Mouse (Mus musculus): Measurements from ENCODE around the gene Fam32a. TPM values are rescaled to one million over a fixed set of nuclear protein-coding genes. Genes with fewer than 3 reads are reported as not detected.
A peak's percentile ranks its signal among the peaks of the same experiment; 100 is the strongest.

The Fam32a gene
- 44.1 and 46.6 TPM in 2 replicates for polyA plus RNA-seq (2015; fragmentation: Nextera tagmentation; extraction: Ambion mirVana)

DNA sequence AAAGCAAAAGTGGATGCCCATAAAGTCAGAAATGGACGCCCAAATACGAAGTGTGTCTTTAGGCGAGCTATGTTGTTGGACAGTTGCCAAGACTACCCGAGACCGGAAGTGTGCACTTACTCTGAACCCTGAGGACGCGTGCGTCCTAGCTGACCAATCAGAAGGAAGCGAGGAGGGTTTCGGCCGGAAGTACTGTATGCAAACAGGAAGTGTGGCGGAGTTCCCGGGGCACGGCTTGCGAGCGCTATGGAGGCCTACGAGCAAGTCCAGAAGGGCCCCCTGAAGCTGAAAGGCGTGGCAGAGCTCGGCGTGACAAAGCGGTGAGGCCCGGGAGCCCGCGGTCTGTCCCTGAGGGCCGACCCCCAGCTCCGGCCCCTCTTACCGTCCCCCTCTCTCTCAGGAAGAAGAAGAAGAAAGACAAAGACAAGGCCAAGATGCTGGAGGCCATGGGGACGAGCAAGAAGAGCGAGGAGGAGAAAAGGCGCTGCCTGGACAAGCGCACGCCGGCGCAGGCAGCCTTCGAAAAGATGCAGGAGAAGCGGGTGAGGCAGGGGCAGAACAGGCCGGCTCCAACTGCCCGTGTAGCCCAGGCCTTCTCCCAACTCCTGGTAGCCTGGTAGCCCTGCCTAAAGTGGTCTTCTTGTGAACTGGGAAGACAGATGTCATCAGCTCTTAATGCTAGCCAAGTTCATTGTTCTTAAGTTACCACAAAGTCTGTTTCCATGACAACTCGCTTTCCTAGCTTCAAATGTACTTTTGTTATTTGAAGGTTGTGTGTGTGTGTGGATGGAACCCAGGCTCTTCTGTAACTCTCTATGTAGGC is at the start of gene Fam32a:
Fam32a (plus strand) TSS at position 190 of the 823 bp plus-strand sequence.
- Histone ChIP-seq H3K4me1 (ENCODE audit: control insufficient read depth, insufficient read depth, low read length) (peaks cover 10% of the 10 kb centered on the region), H3K36me3 (ENCODE audit: control insufficient read depth, insufficient read depth) (peaks cover 16% of the 10 kb centered on the region), H3K27me3 (ENCODE audit: control insufficient read depth, insufficient read depth, low read length) (peaks cover 4% of the 10 kb centered on the region; the same call in 1 of the 2 replicates), H3K9ac (ENCODE audit: low read length) (peak within 1 kb of the TSS; percentile 70), H3K9me3 (replicated peaks; ENCODE audit: control insufficient read depth, low read length) (no peaks in the 10 kb centered on the region), H3K27ac (ENCODE audit: low read length) (peak within 1 kb of the TSS; percentile 40), H3K4me3 (ENCODE audit: low read length) (peak within 1 kb of the TSS; percentile 60), H3K4me2 (ENCODE audit: low read depth, low read length) (peak within 1 kb of the TSS; percentile 88)
- ATAC-seq (replicated peaks; ENCODE audit: extremely low read depth, insufficient read depth, low FRiP score) = peak; percentile 95
- 15% methylated on average over 39 of the region's 39 CpGs for WGBS

DNA sequence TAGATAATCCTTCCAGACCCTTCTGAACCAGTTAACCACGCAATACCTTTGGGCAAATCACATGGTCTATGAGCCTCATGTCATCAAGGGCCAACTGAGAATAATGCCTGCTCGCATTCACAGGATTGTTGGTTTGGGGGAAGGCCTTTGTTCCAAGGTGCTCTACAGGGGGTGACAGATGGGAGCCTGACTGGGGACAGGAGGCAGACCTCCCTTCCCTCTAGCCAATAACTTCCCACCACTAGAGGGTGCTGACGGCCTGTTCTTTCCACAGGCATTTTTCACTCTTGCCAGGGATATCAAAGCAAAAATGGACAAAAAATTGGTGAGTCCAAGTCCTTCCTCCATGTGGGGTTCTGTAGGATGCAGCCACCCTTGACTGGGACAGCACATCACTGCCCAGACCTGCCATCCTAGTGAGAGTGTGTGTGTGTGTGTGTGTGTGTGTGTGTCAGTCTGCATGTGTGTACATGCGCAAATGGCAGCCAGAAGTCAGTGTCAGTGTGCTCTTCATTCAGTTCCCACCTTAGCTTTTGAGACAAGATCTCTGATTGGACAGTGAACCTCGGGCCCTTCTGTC is 42.1 kb upstream of the Fam32a start:
- Histone ChIP-seq H3K4me3 (ENCODE audit: low read length) (no peak overlapping the region), H3K4me1 (ENCODE audit: control insufficient read depth, insufficient read depth, low read length) (no peaks in the 10 kb centered on the region), H3K9me3 (replicated peaks; ENCODE audit: control insufficient read depth, low read length) (no peaks in the 10 kb centered on the region), H3K27ac (ENCODE audit: low read length) (no peak overlapping the region), H3K27me3 (ENCODE audit: control insufficient read depth, insufficient read depth, low read length) (no peaks in the 10 kb centered on the region), H3K4me2 (ENCODE audit: low read depth, low read length) (no peak overlapping the region), H3K36me3 (ENCODE audit: control insufficient read depth, insufficient read depth) (peaks cover 58% of the 10 kb centered on the region), H3K9ac (ENCODE audit: low read length) (no peak overlapping the region)
- 60% methylated on average over 5 of the region's 5 CpGs for WGBS
- ATAC-seq (replicated peaks; ENCODE audit: extremely low read depth, insufficient read depth, low FRiP score) = 0 out of 2 replicates have a peak, but pooled peaks have one; percentile 32

DNA sequence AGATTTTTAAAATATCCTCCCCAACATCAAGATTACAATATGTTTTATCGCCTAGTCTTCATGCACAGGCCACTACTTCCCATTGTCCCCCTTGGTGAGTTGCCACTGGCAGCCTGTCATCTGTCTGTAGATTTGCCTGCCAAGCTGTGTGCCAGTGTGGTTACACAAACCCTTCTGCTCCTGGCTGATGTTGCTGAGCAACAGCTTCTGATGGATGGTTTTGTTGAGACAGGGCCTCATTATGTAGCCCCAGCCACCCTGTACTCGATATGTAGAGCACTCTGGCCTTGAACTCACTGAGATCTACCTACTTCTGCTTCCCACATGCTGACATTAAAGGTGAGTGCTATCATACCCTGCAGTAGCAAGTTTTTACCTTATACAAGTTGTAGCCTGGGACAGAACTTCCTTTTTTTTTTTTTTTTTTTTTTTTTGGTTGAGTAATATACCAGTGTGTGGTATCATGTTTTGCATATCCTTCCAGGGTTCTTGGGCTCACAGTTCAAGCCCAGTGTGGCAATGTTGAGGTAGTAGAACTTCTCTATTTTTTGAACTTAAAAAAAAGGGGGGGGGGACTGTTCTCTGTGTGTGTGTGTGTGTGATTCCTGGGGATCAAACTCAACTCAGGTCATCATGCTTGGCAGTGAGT is 35.9 kb upstream of the Fam32a start:
- ATAC-seq (replicated peaks; ENCODE audit: extremely low read depth, insufficient read depth, low FRiP score) = no peak
- no peak overlapping the region for H3K27ac ChIP-seq (ENCODE audit: low read length)
- H3K36me3 ChIP-seq (ENCODE audit: control insufficient read depth, insufficient read depth) = peaks cover 12% of the 10 kb centered on the region
- H3K27me3 ChIP-seq (ENCODE audit: control insufficient read depth, insufficient read depth, low read length) = no peaks in the 10 kb centered on the region
- 80% methylated on average over 2 of the region's 2 CpGs for WGBS
- H3K4me2 ChIP-seq (ENCODE audit: low read depth, low read length) = no peak overlapping the region
- H3K4me1 ChIP-seq (ENCODE audit: control insufficient read depth, insufficient read depth, low read length) = no peaks in the 10 kb centered on the region
- H3K4me3 ChIP-seq (ENCODE audit: low read length) = no peak overlapping the region
- no peaks in the 10 kb centered on the region for H3K9me3 ChIP-seq (replicated peaks; ENCODE audit: control insufficient read depth, low read length)
- H3K9ac ChIP-seq (ENCODE audit: low read length) = no peak overlapping the region

DNA sequence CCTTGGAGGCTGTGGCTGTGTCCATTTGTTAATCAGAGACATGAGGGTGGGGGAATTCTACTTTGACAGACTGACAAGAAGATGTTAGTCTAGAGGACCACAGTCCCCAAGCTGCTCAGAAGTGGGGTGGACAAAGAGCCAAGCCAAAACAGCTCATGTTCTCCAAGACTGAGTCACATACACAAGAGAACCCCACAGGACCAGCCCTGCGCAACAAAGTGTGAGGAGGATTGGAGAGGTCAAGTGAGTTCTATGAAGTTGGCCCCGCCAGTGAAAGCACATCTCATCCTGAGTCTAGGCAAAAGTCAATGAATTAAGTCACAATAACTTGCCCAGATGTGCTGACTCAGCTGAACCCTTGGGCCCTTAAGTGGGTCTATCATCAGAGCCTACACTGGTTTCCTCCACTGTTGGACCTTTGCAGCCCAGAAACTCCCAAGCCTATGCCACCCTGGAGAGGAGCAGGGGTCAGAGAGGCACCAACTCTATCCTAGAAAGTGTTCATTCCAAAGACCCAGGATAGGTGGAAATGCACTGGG is 31.7 kb upstream of the Fam32a start:
- H3K9ac ChIP-seq (ENCODE audit: low read length) = no peak overlapping the region
- H3K4me3 ChIP-seq (ENCODE audit: low read length) = no peak overlapping the region
- no peak overlapping the region for H3K27ac ChIP-seq (ENCODE audit: low read length)
- no peaks in the 10 kb centered on the region for H3K9me3 ChIP-seq (replicated peaks; ENCODE audit: control insufficient read depth, low read length)
- 79% methylated on average over 2 of the region's 2 CpGs for WGBS
- H3K4me1 ChIP-seq (ENCODE audit: control insufficient read depth, insufficient read depth, low read length) = no peaks in the 10 kb centered on the region
- H3K27me3 ChIP-seq (ENCODE audit: control insufficient read depth, insufficient read depth, low read length) = no peaks in the 10 kb centered on the region
- no peak overlapping the region for H3K4me2 ChIP-seq (ENCODE audit: low read depth, low read length)
- ATAC-seq (replicated peaks; ENCODE audit: extremely low read depth, insufficient read depth, low FRiP score) = no peak
- H3K36me3 ChIP-seq (ENCODE audit: control insufficient read depth, insufficient read depth) = no peaks in the 10 kb centered on the region

DNA sequence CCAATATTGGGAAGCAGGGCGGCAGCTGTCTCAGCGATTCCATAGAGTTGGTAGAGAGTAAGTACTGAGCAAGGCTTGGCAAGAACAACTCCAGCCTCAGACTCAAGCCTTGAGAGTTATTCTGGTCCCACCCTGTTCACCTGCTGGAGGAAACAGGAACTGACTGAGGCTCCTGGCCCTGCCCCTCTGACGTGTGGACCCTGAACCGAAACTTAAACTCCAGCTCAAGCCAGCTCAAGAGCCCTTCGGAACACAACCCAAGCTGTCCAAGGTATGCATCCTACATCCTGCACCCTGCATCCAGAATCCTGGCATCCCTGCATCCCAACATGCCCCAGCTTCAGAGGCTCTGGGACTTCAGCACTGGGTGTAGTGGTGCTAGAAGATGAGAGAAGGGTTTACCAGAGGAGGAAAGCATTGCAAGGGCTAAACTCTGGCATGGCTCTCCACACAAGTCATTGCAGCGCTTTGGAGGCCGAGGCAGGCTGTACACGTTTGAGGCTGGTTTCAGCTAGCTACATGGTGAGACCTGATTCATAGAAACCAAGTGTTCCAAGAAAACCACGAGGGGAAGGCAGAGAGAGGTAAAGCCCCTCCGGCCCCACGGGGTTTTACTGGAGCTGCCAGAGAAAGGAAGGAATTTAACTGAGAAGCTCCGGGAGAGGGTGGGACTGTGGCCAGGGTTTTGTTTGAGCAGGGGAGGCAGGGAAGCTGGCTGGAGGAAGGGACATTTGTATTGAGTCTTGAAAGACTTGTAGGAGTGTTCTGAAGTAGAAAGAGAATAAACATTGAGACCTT is 29.9 kb upstream of the Fam32a start, which contains the start of gene Hsh2d:
Hsh2d (plus strand) TSS at position 222 of the 798 bp plus-strand sequence.
- peak within 1 kb of the TSS; percentile 31 for H3K4me3 ChIP-seq (ENCODE audit: low read length)
- H3K36me3 ChIP-seq (ENCODE audit: control insufficient read depth, insufficient read depth) = no peaks in the 10 kb centered on the region
- WGBS = 56% methylated on average over 12 of the region's 12 CpGs
- no peak for ATAC-seq (replicated peaks; ENCODE audit: extremely low read depth, insufficient read depth, low FRiP score)
- no peaks in the 10 kb centered on the region for H3K27me3 ChIP-seq (ENCODE audit: control insufficient read depth, insufficient read depth, low read length)
- no peaks in the 10 kb centered on the region for H3K4me1 ChIP-seq (ENCODE audit: control insufficient read depth, insufficient read depth, low read length)
- H3K9me3 ChIP-seq (replicated peaks; ENCODE audit: control insufficient read depth, low read length) = no peaks in the 10 kb centered on the region
- H3K27ac ChIP-seq (ENCODE audit: low read length) = no peak within 1 kb of the TSS
- no peak within 1 kb of the TSS for H3K4me2 ChIP-seq (ENCODE audit: low read depth, low read length)
- H3K9ac ChIP-seq (ENCODE audit: low read length) = peak within 1 kb of the TSS; percentile 19

DNA sequence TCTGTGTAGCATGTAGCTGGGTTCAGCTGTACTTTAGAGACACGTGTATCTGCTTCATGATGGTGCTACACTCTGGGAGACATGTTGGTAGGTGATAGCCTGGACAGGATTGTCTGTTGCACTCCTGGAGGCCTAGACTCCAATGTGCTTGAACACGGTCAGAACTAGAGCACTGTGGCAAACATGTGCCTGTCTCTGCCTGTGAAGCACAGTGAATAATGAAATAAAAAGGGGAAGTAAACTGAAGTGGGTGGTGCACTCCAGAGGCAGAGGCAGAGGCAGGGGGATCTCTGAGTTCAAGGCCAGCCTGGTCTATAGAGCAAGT is 29.4 kb upstream of the Fam32a start:
- no peaks in the 10 kb centered on the region for H3K4me1 ChIP-seq (ENCODE audit: control insufficient read depth, insufficient read depth, low read length)
- WGBS = 70% methylated on average over 2 of the region's 2 CpGs
- H3K27me3 ChIP-seq (ENCODE audit: control insufficient read depth, insufficient read depth, low read length) = no peaks in the 10 kb centered on the region
- no peaks in the 10 kb centered on the region for H3K36me3 ChIP-seq (ENCODE audit: control insufficient read depth, insufficient read depth)
- no peak overlapping the region for H3K4me3 ChIP-seq (ENCODE audit: low read length)
- no peak for ATAC-seq (replicated peaks; ENCODE audit: extremely low read depth, insufficient read depth, low FRiP score)
- H3K9ac ChIP-seq (ENCODE audit: low read length) = no peak overlapping the region
- H3K4me2 ChIP-seq (ENCODE audit: low read depth, low read length) = no peak overlapping the region
- no peaks in the 10 kb centered on the region for H3K9me3 ChIP-seq (replicated peaks; ENCODE audit: control insufficient read depth, low read length)
- H3K27ac ChIP-seq (ENCODE audit: low read length) = no peak overlapping the region

DNA sequence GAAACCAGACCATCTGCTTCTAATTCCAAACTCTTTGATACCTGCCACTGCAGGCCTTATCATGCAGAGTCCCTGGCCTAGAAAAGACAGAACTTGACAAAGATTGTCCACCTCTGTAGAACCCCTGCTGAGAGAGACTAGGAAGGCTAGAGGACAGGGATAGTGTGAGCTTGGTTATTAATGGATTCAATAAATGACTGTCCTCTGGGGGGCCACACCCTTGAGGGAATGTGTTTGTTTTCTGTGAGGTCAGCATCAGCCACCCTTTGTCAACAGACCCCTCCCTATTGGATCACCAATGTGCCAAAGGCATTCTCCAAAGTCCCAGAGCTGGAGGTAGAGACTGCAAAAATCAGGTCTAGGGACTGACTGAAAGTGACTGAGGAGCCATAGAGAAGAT is 27.5 kb upstream of the Fam32a start:
- Histone ChIP-seq H3K4me1 (ENCODE audit: control insufficient read depth, insufficient read depth, low read length) (no peaks in the 10 kb centered on the region), H3K9ac (ENCODE audit: low read length) (no peak overlapping the region), H3K9me3 (replicated peaks; ENCODE audit: control insufficient read depth, low read length) (no peaks in the 10 kb centered on the region), H3K27me3 (ENCODE audit: control insufficient read depth, insufficient read depth, low read length) (no peaks in the 10 kb centered on the region), H3K27ac (ENCODE audit: low read length) (no peak overlapping the region), H3K4me3 (ENCODE audit: low read length) (no peak overlapping the region), H3K4me2 (ENCODE audit: low read depth, low read length) (no peak overlapping the region), H3K36me3 (ENCODE audit: control insufficient read depth, insufficient read depth) (no peaks in the 10 kb centered on the region)
- ATAC-seq (replicated peaks; ENCODE audit: extremely low read depth, insufficient read depth, low FRiP score) = no peak

DNA sequence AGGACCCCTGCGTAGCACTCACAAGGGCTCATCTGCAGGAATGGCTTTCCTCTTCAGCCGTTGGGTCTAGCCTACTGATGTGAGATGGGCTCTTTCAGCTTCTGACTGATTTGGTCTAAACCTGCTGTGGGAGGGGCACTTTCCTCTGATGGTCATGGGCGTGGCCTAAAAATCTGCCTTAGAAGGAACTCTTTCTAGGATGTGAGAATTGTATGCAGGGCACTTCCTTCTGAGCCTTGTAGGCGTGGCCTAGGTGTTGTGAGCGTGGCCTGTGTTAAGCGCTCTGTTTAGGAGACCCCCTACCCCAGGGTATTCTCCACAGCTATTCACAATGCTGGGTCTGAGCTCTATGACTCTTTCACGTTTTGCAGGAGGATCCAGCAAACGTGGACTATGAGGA is 21.5 kb upstream of the Fam32a start:
- H3K4me2 ChIP-seq (ENCODE audit: low read depth, low read length) = no peak overlapping the region
- ATAC-seq (replicated peaks; ENCODE audit: extremely low read depth, insufficient read depth, low FRiP score) = no peak
- no peaks in the 10 kb centered on the region for H3K27me3 ChIP-seq (ENCODE audit: control insufficient read depth, insufficient read depth, low read length)
- H3K9ac ChIP-seq (ENCODE audit: low read length) = no peak overlapping the region
- H3K36me3 ChIP-seq (ENCODE audit: control insufficient read depth, insufficient read depth) = no peaks in the 10 kb centered on the region
- no peak overlapping the region for H3K4me3 ChIP-seq (ENCODE audit: low read length)
- H3K27ac ChIP-seq (ENCODE audit: low read length) = no peak overlapping the region
- peaks cover 16% of the 10 kb centered on the region for H3K9me3 ChIP-seq (replicated peaks; ENCODE audit: control insufficient read depth, low read length)
- no peaks in the 10 kb centered on the region for H3K4me1 ChIP-seq (ENCODE audit: control insufficient read depth, insufficient read depth, low read length)
- WGBS = 57% methylated on average over 8 of the region's 8 CpGs
